Mouse (Mus musculus) heart, adult 9 months (tissue): ENCODE results near the gene Calcr.
"Not testable (repeated sequence)": the region's sequence is repeated elsewhere in the genome, so short reads cannot be mapped to it uniquely, and the experiment has no call there.

Experiments used
- DNase-seq, 2 experiments: peaks; one replicate each; pipeline ENCODE4 v3.0.0; 2022; ENCODE audit warnings: low spot score in 2 of 2

Gene Calcr

GRCm38 (mm10) chr6:3764230-3764764, at the start of gene Calcr:
Gene Calcr, minus strand, starts transcription at chr6:3764714.
- DNase-seq, result no peak

- no peak for DNase-seq
These were observed 3.0 kb upstream of the Calcr start for GRCm38 (mm10) chr6:3767485-3767884.

- DNase-seq, result no peak
These were observed 1.1 kb downstream of the Calcr start for GRCm38 (mm10) chr6:3763171-3763967.

DNA sequence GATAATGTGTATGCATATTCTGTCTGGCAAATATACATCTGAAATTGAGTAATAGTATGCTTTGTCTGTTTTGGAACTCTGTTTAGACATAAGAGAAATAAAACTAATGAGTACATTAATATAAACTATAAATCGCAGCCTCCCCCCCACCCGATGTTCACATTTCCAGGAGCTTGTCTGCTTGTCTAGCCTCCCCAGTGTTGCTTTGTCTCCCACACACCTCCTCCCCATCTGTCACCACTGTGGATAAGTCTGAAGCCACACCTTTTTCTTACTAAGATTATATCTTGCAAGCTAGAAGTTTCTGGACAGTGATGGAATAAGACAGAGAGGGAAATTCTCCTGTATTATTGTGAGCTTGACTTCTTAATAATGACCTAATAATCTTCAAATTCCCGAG, 12.9 kb downstream of the Calcr start:
- no peak for DNase-seq

GRCm38 (mm10) chr6:3749624-3750023, 14.9 kb downstream of the Calcr start:
- no peak for DNase-seq

DNA sequence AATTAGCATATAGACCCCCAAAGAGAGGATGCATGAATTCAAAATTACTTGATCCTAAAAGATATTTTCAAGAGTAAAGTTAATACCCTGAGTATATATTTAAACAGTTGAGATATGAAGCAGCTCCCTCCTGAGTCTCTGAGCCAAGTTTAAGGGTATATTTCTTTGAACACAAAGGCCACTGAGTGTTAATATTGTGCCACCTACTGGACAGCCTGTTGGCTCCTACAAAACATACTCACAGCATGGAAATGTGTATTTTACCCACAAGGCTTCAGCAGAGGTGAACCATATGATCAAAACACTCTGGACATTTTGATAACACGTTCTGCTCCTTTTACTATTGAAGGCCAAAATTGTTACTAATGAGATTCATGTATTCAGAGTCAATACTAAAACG, 19.0 kb downstream of the Calcr start:
- DNase-seq, result no peak

DNA sequence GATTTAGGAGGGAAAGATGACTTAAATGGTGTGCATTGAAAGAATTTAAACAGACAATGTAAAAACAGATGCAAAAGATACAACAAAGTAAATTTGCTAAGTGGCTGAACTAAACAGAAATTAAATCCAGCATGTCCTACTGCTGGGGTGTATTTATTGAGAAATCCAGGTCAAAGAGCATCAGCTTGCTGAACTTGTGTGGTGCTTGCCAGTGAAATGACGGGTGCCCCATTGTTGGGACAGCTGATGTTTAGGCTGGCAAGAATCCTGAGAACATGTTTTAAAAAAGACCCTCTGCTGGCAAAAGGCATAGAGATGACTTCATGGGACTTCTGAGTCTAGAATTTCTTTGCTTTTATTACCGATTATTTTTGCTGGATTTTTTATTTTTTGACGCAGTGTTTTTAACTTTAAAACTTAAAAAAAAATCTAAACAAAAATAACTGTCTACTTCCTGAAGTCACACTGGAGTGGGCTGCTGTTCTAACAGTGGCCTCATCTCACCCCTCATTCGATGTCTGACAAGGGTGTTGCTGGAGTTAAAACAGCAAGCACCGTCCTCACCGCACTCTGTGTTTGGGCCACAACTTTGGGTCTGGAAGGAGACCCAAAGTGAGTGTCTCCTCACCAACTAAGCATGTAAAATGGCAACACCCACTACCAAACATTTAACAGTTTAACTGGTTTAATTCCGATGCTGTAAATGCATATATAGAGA, 22.4 kb downstream of the Calcr start:
- DNase-seq, result no peak

GRCm38 (mm10) chr6:3741296-3741695, 23.2 kb downstream of the Calcr start:
- no peak for DNase-seq

- DNase-seq, result no peak
These were observed 34.2 kb downstream of the Calcr start for GRCm38 (mm10) chr6:3730246-3730867.

GRCm38 (mm10) chr6:3688087-3688642, 76.3 kb downstream of the Calcr start:
- no peak for DNase-seq

GRCm38 (mm10) chr6:3678286-3678685, 86.2 kb downstream of the Calcr start:
- peak in 1 of 2 experiments; percentile 16 for DNase-seq

DNA sequence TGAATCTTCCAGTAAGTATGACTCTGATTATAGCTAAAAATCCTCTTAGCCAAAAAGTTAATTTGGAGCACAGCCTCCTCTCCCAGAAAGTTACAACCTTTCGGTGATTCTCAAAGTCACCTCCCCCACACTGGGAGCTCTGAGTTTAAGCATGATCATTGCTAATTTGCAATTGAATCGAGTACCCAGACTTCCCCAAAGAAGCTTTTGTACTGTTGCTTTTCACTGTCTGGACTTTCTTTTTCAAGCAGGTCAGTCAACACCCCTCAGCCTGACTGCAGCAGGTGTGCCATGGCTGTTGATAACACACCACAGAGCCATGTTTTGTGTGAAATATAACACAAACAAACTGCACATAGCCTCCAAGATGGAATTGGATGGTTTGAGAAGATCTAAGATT, 86.7 kb downstream of the Calcr start:
- no peak for DNase-seq

GRCm38 (mm10) chr6:3671941-3672340, 92.6 kb downstream of the Calcr start:
- DNase-seq, result not testable (repeated sequence)

GRCm38 (mm10) chr6:3664147-3664716, 100.3 kb downstream of the Calcr start:
- DNase-seq, result no peak

GRCm38 (mm10) chr6:3658405-3658804, 106.1 kb downstream of the Calcr start:
- no peak for DNase-seq
